Mouse (Mus musculus) small intestine, adult 10 weeks (tissue): Measurements from ENCODE around the gene Olfr23. TPM values are rescaled to one million over a fixed set of nuclear protein-coding genes. Genes with fewer than 3 reads are reported as not detected.

Source experiments
- polyA plus RNA-seq: library from polyadenylated mRNA; stranded (reverse); fragments of 350-450 nt; fragmentation: Illumina TruSeq; extraction: RNeasy Lipid Tissue Mini Kit (QIAGEN cat#74804); gene quantifications from one replicate; pipeline ENCODE4 v1.2.3, GENCODE M21; 2014; ENCODE audit warnings: low replicate concordance

Gene Olfr23
- polyA plus RNA-seq: not detected

DNA sequence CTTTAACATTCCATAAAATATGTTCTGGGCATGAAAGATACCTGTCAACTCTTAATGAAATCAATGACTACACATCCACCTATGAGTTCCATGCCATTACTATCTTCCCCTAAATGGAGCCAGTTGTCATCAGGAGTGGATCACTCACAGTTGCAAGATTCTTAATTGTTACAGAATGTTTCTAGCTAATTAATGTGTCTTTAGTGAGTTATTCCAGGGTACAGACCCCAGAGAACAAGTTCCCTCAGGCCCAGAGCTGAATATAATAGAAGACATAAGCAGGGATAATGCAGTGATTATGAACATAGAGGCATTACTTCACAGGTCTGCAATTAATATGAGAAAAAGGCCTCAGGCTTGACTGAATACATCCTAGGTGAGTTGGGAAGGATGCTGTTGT lies at the start of gene Olfr23:
Olfr23 (plus strand) TSS at position 301 of the 400 bp plus-strand sequence.

DNA sequence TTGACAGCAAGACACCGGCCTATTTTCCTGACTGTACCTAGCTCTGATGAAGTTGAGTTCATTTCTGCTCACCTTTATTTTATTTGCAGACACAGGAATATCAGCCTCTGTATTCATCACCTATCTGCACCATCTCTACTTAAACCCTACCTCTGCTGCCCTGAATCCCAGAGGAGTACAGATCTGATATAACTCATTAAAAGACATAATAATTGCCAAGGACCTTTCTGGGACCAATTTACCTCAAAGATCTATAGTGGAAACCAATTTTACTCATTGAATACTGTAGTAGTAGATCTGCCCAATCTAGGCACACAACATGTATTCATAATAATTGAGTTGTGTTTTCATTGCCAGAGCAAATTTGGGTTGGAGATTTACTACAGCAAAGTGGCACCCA lies 45.8 kb upstream of the Olfr23 start, which contains the start of gene Olfr394:
Olfr394 (minus strand) TSS at position 101 of the 400 bp plus-strand sequence.

DNA sequence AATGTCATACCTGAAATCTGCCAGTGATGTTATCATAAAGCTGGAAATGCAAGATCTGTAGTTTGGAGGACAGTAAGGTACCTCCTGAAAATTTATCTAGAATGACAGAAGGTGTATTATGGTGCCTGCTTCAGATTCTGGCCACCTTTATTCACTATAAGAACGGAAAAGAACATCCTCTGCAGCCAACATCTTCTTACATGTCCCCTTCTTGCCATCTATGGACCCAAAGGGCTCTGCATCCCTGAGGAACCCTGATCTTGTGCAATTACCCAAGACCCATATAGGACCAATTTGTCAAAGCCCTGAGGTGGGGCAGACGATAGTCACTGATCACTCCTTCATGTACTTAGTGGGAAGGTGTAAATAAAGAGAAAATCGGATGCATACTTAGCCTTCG lies 27.3 kb upstream of the Olfr23 start, which contains the start of gene Olfr395:
Olfr395 (minus strand) TSS at position 101 of the 400 bp plus-strand sequence.

DNA sequence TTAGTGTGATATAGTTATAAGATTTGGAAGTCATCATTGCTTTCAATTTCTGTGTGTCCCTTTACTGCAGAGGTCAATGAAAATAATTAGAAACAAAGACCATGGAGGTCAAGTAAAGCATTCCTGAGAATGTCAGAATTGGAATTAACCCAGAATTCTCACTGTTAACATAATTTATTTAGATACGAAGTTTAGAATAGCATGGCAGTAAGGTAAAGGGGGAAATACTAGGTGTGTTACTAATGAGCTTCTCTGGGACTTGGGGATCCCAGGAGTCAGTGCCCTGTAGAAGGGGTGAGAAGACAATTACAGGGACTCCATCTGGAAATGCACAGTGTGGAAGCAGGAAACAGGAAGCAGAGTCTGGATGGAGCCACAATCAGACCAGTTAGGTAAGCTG lies 24.0 kb downstream of the Olfr23 start, which contains the start of gene Olfr397:
Olfr397 (plus strand) TSS at position 301 of the 400 bp plus-strand sequence.

GRCm38 (mm10) chr11:73990307-73990706 lies 53.8 kb downstream of the Olfr23 start, which contains the start of gene Olfr398:
Olfr398 (minus strand) TSS chr11:73990407.

Other genes with a start within 250 kb of the Olfr23 start
- gene Zfp735, start 247.9 kb upstream of the Olfr23 start, polyA plus RNA-seq: not detected
- not detected for gene Olfr389, start 156.0 kb upstream of the Olfr23 start, polyA plus RNA-seq
- not detected for gene Olfr390, start 153.7 kb upstream of the Olfr23 start, polyA plus RNA-seq
- not detected for gene Olfr391-ps, start 133.6 kb upstream of the Olfr23 start, polyA plus RNA-seq
- gene Olfr392, start 119.6 kb upstream of the Olfr23 start, polyA plus RNA-seq: not detected
- gene Olfr393, start 85.2 kb upstream of the Olfr23 start, polyA plus RNA-seq: not detected
- gene Olfr394, start 45.9 kb upstream of the Olfr23 start, polyA plus RNA-seq: not detected
- gene Olfr395, start 27.4 kb upstream of the Olfr23 start, polyA plus RNA-seq: not detected
- gene Olfr397, start 24.1 kb downstream of the Olfr23 start, polyA plus RNA-seq: not detected
- not detected for gene Olfr398, start 53.7 kb downstream of the Olfr23 start, polyA plus RNA-seq
- gene Olfr139, start 119.9 kb downstream of the Olfr23 start, polyA plus RNA-seq: not detected
- gene Olfr399, start 119.9 kb downstream of the Olfr23 start, polyA plus RNA-seq: not detected
- not detected for gene Zfp616, start 133.3 kb downstream of the Olfr23 start, polyA plus RNA-seq
- not detected for gene Olfr401, start 177.0 kb downstream of the Olfr23 start, polyA plus RNA-seq
- gene Olfr402, start 216.9 kb downstream of the Olfr23 start, polyA plus RNA-seq: not detected
- gene Olfr403, start 249.6 kb downstream of the Olfr23 start, polyA plus RNA-seq: not detected